Mouse (Mus musculus) liver, embryonic 12.5 days (tissue): ENCODE results near the gene Wdr46. TPM values are rescaled to one million over a fixed set of nuclear protein-coding genes. Genes with fewer than 3 reads are reported as not detected.

Experiments used
- polyA plus RNA-seq: library from polyadenylated mRNA; unstranded; fragments of >200 nt; fragmentation: Nextera tagmentation; extraction: Ambion mirVana; gene quantifications from 2 replicates; pipeline ENCODE4 v1.2.1, GENCODE M21; 2016

Gene Wdr46
- polyA plus RNA-seq, 1 experiment from 2014 or later = 52.7 TPM

Other genes starting within 250 kb of the Wdr46 start
- gene March2, start 222.0 kb upstream of the Wdr46 start, polyA plus RNA-seq = 196 and 205 TPM in 2 replicates
- 147 and 169 TPM in 2 replicates for gene Rab11b, start 180.1 kb upstream of the Wdr46 start, polyA plus RNA-seq
- gene Angptl4, start 158.8 kb upstream of the Wdr46 start, polyA plus RNA-seq = 17.3 and 21.0 TPM in 2 replicates
- gene Kank3, start 130.1 kb upstream of the Wdr46 start, polyA plus RNA-seq = 12.6 and 13.2 TPM in 2 replicates
- 689 and 715 TPM in 2 replicates for gene Rps28, start 116.1 kb upstream of the Wdr46 start, polyA plus RNA-seq
- gene Ndufa7, start 116.1 kb upstream of the Wdr46 start, polyA plus RNA-seq = 296 and 311 TPM in 2 replicates
- 22.2 and 24.1 TPM in 2 replicates for gene Cd320, start 97.6 kb upstream of the Wdr46 start, polyA plus RNA-seq
- not detected in 2 replicates for gene Gm7029, start 66.8 kb upstream of the Wdr46 start, polyA plus RNA-seq
- gene Kifc1, start 50.0 kb upstream of the Wdr46 start, polyA plus RNA-seq = 4.8 and 6.0 TPM in 2 replicates
- 0.51 and 0.78 TPM in 2 replicates for gene Platr17, start 35.5 kb upstream of the Wdr46 start, polyA plus RNA-seq
- 33.4 and 37.1 TPM in 2 replicates for gene Daxx, start 31.2 kb upstream of the Wdr46 start, polyA plus RNA-seq
- 29.4 and 30.1 TPM in 2 replicates for gene Tapbp, start 24.8 kb upstream of the Wdr46 start, polyA plus RNA-seq
- 13.6 and 14.8 TPM in 2 replicates for gene Zbtb22, start 24.8 kb upstream of the Wdr46 start, polyA plus RNA-seq
- gene Rgl2, start 11.1 kb upstream of the Wdr46 start, polyA plus RNA-seq = 17.3 and 18.4 TPM in 2 replicates
- 164 and 177 TPM in 2 replicates for gene Pfdn6, start 317 bp upstream of the Wdr46 start, polyA plus RNA-seq
- gene B3galt4, start 10.8 kb downstream of the Wdr46 start, polyA plus RNA-seq = 2.1 and 2.6 TPM in 2 replicates
- gene Vps52, start 15.2 kb downstream of the Wdr46 start, polyA plus RNA-seq = 41.1 and 43.5 TPM in 2 replicates
- 1,396 and 1,433 TPM in 2 replicates for gene Rps18, start 15.3 kb downstream of the Wdr46 start, polyA plus RNA-seq
- gene H2-K1, start 59.7 kb downstream of the Wdr46 start, polyA plus RNA-seq = 82.1 and 83.5 TPM in 2 replicates
- gene Ring1, start 84.0 kb downstream of the Wdr46 start, polyA plus RNA-seq = 10.6 and 10.7 TPM in 2 replicates
- gene H2-Ke6, start 87.4 kb downstream of the Wdr46 start, polyA plus RNA-seq = 33.2 and 36.1 TPM in 2 replicates
- gene Slc39a7, start 91.0 kb downstream of the Wdr46 start, polyA plus RNA-seq = 91.7 and 96.0 TPM in 2 replicates
- 29.2 and 31.3 TPM in 2 replicates for gene Rxrb, start 91.2 kb downstream of the Wdr46 start, polyA plus RNA-seq
- 0.37 and 0.54 TPM in 2 replicates for gene Col11a2, start 98.8 kb downstream of the Wdr46 start, polyA plus RNA-seq
- 0.37 and 0.56 TPM in 2 replicates for gene H2-Oa, start 151.7 kb downstream of the Wdr46 start, polyA plus RNA-seq
- 3.1 and 4.3 TPM in 2 replicates for gene H2-DMa, start 178.9 kb downstream of the Wdr46 start, polyA plus RNA-seq
- gene Brd2, start 182.0 kb downstream of the Wdr46 start, polyA plus RNA-seq = 59.9 and 66.1 TPM in 2 replicates
- gene H2-DMb2, start 202.6 kb downstream of the Wdr46 start, polyA plus RNA-seq = 0.30 and 0.35 TPM in 2 replicates
- 0.21 and 0.45 TPM in 2 replicates for gene H2-DMb1, start 212.4 kb downstream of the Wdr46 start, polyA plus RNA-seq
- 2.3 and 2.6 TPM in 2 replicates for gene Tap1, start 246.9 kb downstream of the Wdr46 start, polyA plus RNA-seq
- 4.5 and 5.0 TPM in 2 replicates for gene Psmb9, start 247.1 kb downstream of the Wdr46 start, polyA plus RNA-seq